Mouse (Mus musculus) CD8-positive naive resting alpha-beta T cell, adult 57 days (primary cell): ENCODE measurements around the gene Gm10295. TPM values are rescaled to one million over a fixed set of nuclear protein-coding genes. Genes with fewer than 3 reads are reported as not detected.

Experiments used
- total RNA-seq: library from RNA; stranded (reverse); gene quantifications from one replicate; pipeline ENCODE4 v1.2.4, GENCODE M21; 2023

The Gm10295 gene
- not detected for total RNA-seq

DNA sequence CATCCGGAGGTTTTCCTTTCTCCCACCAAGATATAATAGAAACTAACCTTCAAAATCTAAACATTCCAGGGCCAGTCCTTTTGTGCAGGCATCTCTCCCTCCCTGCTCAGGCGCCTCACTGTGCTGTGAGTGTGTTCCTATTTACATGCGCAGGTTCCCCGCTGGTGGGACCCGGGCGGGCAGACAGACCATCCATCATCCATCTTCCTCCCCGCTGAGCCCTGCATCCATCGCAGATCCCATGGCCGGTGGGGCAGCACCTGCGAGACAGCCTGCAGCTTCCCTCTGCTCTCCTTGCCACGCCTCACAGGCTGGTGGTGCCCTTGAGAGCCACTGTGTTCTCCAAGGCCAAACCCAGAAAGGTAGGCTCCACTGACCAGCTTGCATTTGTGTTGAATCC, at the start of gene Gm10295:
Gm10295 (minus strand) TSS at position 122 of the 400 bp plus-strand sequence.

